Mouse (Mus musculus): ENCODE measurements around the gene Rbp2.

Rbp2 gene

DNA sequence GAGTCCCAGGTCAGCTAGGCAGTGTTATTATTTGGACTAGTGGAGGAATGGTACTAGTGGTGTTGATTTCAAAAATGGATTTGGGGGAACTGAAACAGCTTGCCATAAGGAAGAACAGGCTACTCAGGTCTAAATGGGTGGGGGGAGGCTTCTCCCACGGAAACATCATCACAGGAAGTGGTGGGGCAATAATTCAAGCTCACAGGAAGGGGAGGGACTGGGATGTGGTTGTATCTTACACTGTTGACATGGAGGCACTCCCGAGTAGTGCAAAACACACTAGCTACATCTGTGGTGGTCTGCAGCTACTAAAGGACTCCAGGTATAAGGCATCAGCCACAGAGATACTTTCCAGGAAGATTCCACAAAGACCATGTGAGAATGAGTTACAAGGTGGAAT is 38.0 kb downstream of the Rbp2 start:
- no peak for DNase-seq (ENCODE audit: low read depth, low spot score)

DNA sequence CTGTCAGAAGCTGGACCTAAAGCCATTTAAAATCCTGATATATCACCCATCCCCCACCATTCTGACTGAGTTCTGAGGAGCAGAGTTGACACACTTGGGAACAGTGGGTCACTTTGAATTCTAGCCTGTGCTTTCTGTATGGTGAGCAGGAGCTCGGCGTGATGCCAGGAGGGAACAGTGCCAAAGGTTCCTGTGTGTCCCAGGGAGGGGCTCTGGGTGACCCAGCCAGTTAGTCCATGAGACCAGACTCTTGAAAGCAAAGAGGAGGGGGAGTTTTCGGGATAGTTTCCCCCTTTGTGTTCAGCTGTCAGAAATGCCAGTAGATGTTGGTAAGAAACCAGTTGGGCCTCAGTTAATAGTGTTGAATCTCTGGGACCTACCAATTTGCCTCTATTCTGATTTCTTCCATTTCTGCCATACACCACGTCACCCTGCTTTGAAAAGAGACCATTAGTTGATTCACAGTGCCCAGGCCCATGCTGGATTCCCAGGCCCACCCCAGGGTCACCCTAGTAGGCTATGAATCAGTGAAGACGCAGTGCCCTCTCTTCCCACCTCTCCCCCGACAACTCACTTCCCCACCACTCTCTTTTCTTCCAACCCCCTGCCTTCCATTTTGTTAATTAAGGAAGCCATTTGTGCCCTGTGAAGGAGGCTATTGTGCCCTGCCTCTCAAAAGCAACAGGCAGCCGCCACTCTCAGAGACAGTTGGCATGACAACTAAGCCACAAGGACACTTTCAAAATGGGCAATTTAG is 39.0 kb downstream of the Rbp2 start:
- DNase-seq (ENCODE audit: low read depth, low spot score) = no peak

DNA sequence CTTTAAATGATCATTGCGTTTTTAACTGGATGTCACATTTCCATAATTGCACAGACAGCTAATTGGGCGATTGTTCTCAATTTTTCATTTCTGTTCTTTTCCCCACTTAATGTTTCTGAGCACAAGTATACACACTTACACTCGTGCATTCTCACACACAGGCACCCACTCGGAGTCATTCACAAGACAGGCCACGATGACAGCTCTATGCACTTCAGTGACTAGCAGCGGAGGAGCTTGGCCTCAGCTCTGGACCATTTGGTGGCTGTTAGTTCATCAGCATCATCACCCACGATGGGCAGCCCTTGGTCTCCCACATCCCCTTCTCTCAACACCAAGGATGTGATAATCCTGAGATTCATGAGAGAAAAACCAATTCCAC is 39.6 kb downstream of the Rbp2 start:
- DNase-seq (ENCODE audit: low read depth, low spot score) = no peak

DNA sequence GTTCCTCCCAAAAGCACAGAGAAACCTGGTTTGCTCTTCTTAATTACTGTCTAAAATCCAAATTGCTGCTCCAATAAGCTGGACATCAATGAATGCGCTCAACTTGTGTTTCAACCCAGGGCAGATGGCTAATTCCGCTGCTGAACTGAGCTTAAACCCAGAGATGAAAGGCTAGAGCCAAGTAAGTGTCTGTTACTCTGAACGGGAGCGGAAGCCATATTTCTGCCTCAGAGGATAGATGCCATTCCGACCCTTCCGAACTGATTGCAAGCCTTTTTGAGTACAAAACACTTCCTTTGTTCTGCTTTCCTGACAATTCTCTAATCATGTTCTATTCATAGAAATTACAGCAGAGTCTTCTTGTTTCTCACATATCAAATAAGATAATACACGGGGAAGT is 41.3 kb downstream of the Rbp2 start:
- no peak for DNase-seq (ENCODE audit: low read depth, low spot score)

DNA sequence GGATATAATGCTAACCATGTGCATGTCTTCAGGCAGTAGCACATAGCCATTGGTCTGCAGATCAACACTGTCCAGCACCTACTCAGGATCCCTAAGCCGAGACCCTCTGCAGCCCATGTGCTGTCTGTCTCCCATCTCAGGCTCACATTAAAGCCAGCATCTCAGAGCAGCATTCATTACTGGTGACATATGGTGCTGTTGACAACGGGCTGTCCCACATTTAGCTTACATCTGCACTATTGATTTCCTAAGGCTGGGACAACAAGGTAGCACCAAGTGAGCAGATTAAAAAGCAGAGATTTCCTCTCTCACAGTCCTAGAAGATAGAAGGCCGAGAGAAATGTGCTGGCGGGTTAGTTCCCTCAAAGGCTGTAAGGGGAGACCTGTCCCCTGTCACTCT is 43.9 kb downstream of the Rbp2 start:
- DNase-seq (ENCODE audit: low read depth, low spot score) = no peak

DNA sequence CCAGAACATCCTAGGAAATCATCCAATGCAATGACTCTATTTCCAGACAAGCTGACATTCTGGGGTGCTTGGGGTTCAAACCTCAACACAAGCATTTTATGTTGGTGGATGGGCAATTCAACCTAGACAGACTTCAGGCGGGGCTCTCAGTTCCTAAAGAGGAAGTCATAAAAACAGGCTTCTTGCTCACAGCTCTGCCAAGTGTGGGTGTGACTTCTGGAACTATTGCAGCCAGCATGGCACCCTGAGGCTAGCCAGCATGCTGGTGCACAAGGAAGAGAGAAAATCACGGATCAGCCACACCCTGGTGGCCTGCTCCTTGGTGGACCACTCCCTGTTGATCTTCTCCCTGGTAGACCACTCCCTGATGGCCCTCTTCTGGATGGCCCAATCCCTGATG is 45.1 kb downstream of the Rbp2 start:
- no peak for DNase-seq (ENCODE audit: low read depth, low spot score)

DNA sequence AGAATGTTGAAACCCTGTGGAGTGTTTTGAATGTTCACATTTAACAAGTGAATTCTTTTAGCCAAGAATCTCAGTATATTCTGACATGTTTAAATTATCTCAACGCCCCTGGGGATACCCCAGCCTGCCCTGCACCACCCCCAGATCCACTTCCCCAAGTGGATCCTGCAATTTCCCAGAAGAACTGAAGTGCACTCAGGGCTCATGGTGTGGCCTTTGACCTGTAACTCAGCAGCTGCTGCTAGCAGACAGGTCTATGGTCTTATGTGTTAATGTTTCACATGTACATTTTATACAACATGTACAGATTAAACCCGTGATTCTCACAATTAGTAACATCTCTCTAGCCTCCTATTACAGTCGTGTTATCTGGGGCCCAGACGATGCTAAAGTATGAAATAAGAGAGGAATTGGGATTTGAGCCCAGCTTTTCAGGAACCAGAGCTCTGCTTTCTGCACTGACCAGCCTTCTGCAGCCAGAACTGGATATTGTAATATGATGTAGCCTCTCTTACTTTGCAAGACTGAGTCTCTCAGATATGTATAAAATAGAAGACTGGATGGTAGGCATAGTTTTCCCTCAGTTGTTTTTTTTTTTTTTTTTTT is 48.9 kb downstream of the Rbp2 start:
- no peak for DNase-seq (ENCODE audit: low read depth, low spot score)

DNA sequence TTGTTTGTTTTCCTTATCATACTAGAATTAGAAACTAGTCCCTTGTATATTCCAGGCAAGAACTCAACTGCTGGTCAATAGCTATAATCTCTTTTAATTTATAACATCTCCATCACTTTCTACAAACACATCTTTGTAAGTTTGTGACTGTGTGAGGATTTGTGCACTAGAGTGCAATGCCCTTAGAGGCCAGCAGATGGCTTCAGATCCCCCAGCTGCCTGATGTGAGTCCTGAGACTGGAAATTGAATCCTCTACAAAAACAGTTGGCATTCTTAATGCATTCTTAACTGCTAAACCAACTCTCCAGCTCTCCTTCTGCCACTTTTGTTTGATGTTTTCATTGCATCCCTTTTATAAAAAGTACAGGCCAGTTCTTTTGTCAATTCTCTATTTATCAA is 49.8 kb downstream of the Rbp2 start:
- peak; percentile 57 for DNase-seq (ENCODE audit: low read depth, low spot score)

DNA sequence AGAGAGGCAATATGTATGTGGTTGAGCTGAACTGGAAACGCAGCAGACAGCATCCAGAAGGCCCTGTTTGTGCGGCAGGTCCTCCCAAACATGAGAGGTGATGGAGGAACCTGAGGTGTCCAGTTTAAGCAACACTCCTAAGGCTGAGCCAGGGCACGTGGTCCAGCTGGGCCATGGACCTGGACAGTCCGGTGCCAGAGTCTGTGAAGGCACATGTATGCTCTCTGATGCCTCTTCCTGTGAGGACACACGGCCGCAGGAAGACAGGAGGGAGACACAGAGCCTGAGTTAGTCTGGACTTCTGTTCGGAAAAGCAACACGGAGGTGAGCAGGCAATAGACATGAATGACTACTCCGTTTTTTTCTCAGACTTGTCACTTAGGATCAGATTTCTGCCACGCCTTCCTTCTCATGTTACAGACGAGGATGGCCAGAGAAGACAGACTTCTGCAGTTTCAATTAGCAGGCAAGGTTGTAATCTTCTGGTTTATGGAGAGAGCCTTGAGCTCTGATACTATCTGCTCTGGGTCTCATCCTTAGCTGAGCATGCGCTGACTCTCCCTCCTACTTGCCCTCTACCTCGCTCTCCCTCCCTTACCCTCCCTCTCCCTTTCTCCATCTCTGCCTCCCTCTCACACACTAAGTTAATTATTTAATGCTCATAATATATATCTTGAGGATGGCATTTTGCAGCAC is 52.2 kb downstream of the Rbp2 start:
- peak; percentile 9 for DNase-seq (ENCODE audit: low read depth, low spot score)

DNA sequence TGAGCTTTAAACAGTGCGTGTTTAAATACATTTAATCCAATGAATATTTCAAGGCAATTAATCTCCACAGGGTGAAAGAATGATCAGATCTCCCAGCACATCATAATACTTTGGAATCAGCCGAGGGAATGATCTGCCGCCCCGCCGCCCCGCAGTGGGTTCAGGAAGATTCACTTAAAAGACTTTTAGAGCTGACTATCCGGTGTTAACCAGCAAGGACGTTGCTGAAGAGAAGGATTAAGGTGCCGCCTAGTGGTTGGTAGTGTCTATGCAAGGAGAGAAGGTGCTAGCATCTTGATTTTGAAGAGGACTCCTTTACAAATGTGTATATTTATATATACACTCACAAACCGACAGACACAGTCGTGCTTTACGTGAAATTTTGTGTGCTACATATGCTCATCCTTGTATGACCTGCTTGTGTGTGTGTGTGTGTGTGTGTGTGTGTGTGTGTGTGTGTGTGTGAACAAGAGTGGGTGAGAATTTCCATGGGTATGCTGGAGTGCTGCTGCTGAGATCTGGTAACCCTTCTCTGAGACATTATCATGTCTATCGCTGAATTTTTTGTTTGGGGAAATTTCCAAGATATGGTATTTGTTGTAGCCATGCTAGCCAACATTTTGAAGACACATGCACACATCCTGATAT is 52.9 kb downstream of the Rbp2 start:
- peak; percentile 81 for DNase-seq (ENCODE audit: low read depth, low spot score)

DNA sequence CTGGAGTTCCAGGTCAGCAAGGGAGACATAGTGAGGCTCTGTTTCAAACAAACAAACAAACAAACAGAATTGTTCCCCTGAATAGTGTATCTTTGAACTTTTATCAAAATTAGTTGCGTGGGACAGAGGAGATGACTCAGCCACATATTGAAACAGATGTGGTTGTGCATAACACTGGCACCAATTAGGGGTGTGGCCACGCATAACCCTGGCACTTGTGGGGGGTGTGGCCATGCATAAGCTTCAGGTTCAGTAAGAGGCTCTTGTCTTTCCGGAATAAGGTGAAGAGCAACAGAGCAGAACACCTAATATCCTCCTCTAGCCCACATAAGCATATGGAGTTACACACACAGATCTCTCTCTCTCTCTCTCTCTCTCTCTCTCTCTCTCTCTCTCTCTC is 58.1 kb downstream of the Rbp2 start:
- DNase-seq (ENCODE audit: low read depth, low spot score) = peak; percentile 7
